Comparison of ENCODE assay signal across 26 mouse cellular contexts in the genomic region with DNA sequence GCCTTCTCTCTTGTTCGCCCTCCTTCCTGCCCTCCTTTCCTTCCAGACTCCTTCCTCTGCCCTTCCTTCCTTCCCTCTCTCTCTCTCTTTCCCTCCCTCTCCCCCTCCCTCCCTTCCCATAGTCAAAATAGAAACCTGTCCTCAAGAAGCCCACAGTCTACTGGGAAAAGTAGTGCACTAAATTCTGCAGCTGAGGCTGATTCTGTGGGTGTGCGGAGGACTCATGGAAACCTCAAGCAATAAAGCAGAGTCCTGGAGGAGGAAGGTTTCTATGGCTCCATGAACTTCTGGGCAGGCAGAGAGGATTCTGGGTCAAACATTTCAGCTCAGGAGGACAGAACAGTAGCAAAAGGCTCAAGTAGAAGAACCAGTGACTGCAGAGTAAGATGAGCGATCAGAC.
A peak's percentile ranks its signal among the peaks of the same experiment; 100 is the strongest.
DNase-seq lines count a peak whose midpoint lies in the region; ATAC-seq and TF ChIP-seq lines count a peak whose summit lies in the region.
"Had no signal": no experiment of that assay in that cellular context is flagged by ENCODE, and none has a peak within 500 bp of the region (broad histone marks: within the 10 kb centered on the region; RNA-seq: fewer than 3 reads in every experiment).

No protein-coding gene starts in this region.

- no peak for ATAC-seq in hindbrain, postnatal 0 days
- ATAC-seq in hindbrain, embryonic 12.5 days (ENCODE audit: low FRiP score): no peak
- ATAC-seq: activated CD4-positive, CD25-positive, alpha-beta regulatory T cell, adult 4 months; CD4-positive, CD25-positive, alpha-beta regulatory T cell, adult 4 months; forebrain, embryonic 14.5 days; intestine, postnatal 0 days had no signal

- no peak overlapping the region for H3K4me2 ChIP-seq in hindbrain, postnatal 0 days (ENCODE audit: low read depth, low read length)
- H3K4me2 ChIP-seq in hindbrain, embryonic 12.5 days (replicated peaks): no peak overlapping the region
- H3K4me2 ChIP-seq: embryonic facial prominence, embryonic 13.5 days; heart, embryonic 12.5 days; heart, embryonic 15.5 days; hindbrain, embryonic 14.5 days had no signal

- H3K4me3 ChIP-seq in hindbrain, postnatal 0 days (ENCODE audit: low read length): no peak overlapping the region
- no peak overlapping the region for H3K4me3 ChIP-seq in hindbrain, embryonic 12.5 days
- no peak overlapping the region for H3K4me3 ChIP-seq in limb, embryonic 10.5 days
- H3K4me3 ChIP-seq: embryonic facial prominence, embryonic 13.5 days; erythroblast, embryonic 14.5 days; gastrocnemius, adult 2 months; heart, embryonic 12.5 days; heart, embryonic 15.5 days; hindbrain, embryonic 10.5 days had no signal

- no peaks in the 10 kb centered on the region for H3K27me3 ChIP-seq in hindbrain, postnatal 0 days (ENCODE audit: insufficient read depth, low read length)
- H3K27me3 ChIP-seq in hindbrain, embryonic 12.5 days: no peaks in the 10 kb centered on the region
- no peaks in the 10 kb centered on the region for H3K27me3 ChIP-seq in limb, embryonic 10.5 days (ENCODE audit: low read depth, poor library complexity, severe bottlenecking)
- H3K27me3 ChIP-seq: embryonic facial prominence, embryonic 13.5 days had no signal

- H3K9me3 ChIP-seq in hindbrain, postnatal 0 days (ENCODE audit: low read length): no peaks in the 10 kb centered on the region
- no peaks in the 10 kb centered on the region for H3K9me3 ChIP-seq in hindbrain, embryonic 12.5 days (replicated peaks)
- no peaks in the 10 kb centered on the region for H3K9me3 ChIP-seq in limb, embryonic 10.5 days (replicated peaks)
- H3K9me3 ChIP-seq: embryonic facial prominence, embryonic 13.5 days; heart, embryonic 12.5 days; heart, embryonic 15.5 days; hindbrain, embryonic 10.5 days had no signal

- no peaks in the 10 kb centered on the region for H3K4me1 ChIP-seq in hindbrain, postnatal 0 days (ENCODE audit: insufficient read depth, low read length)
- peaks cover 6% of the 10 kb centered on the region; the same call in 1 of the 2 replicates for H3K4me1 ChIP-seq in hindbrain, embryonic 12.5 days
- H3K4me1 ChIP-seq in limb, embryonic 10.5 days: peaks cover 66% of the 10 kb centered on the region

- no peak for DNase-seq in hindbrain, postnatal 0 days (ENCODE audit: low spot score)
- DNase-seq in right cerebral cortex, adult 18-20 months: peak; percentile 13
- no peak for DNase-seq in right cerebral cortex, postnatal 4 days
- DNase-seq in limb, embryonic 10.5 days (ENCODE audit: low spot score): no peak
- no peak for DNase-seq in heart, adult 11 months
- DNase-seq: adrenal gland, adult 8-10 months; adrenal gland, postnatal 25 days; cerebellum, adult 18-20 months; cerebellum, adult 9-10 months; cerebellum, postnatal 14 days; gastrocnemius, adult 2 months; gastrocnemius, postnatal 14 days; heart, adult 18-20 months; heart, postnatal 10 days; heart, postnatal 36 days had no signal

- H3K36me3 ChIP-seq in hindbrain, postnatal 0 days (ENCODE audit: insufficient read depth, low read length): no peaks in the 10 kb centered on the region
- H3K36me3 ChIP-seq in hindbrain, embryonic 12.5 days: no peaks in the 10 kb centered on the region
- no peaks in the 10 kb centered on the region for H3K36me3 ChIP-seq in limb, embryonic 10.5 days
- H3K36me3 ChIP-seq: embryonic facial prominence, embryonic 13.5 days; heart, embryonic 12.5 days; heart, embryonic 15.5 days; hindbrain, embryonic 10.5 days had no signal

- no peak overlapping the region for H3K9ac ChIP-seq in hindbrain, postnatal 0 days (replicated peaks; ENCODE audit: low read length)
- no peak overlapping the region for H3K9ac ChIP-seq in hindbrain, embryonic 12.5 days
- H3K9ac ChIP-seq: embryonic facial prominence, embryonic 13.5 days; heart, embryonic 12.5 days; heart, embryonic 15.5 days; hindbrain, embryonic 14.5 days had no signal

- H3K27ac ChIP-seq in hindbrain, postnatal 0 days: 0 out of 2 replicates have a peak overlapping the region, but pooled peaks have one; percentile 2
- no peak overlapping the region for H3K27ac ChIP-seq in hindbrain, embryonic 12.5 days
- peak overlapping the region; percentile 83 for H3K27ac ChIP-seq in limb, embryonic 10.5 days
- H3K27ac ChIP-seq: embryonic facial prominence, embryonic 13.5 days; gastrocnemius, adult 2 months; heart, embryonic 15.5 days; hindbrain, embryonic 10.5 days; hindbrain, embryonic 14.5 days had no signal

- no peak for TF ChIP-seq CTCF in hindbrain, postnatal 0 days (IDR thresholded peaks at IDR 0.05; ENCODE audit: low read depth)

- WGBS in hindbrain, postnatal 0 days: 90% methylated on average over 3 of the region's 3 CpGs
- 92% methylated on average over 3 of the region's 3 CpGs for WGBS in hindbrain, embryonic 12.5 days
- WGBS in limb, embryonic 10.5 days: 86% methylated on average over 3 of the region's 3 CpGs
